Comparison of ENCODE assay signal across 26 mouse cellular contexts in genomic region chr16:35802163-35802562, GRCm38 (mm10). TPM values are rescaled to one million over a fixed set of nuclear protein-coding genes. Genes with fewer than 3 reads are reported as not detected.
DNase-seq lines count a peak whose midpoint lies in the region; ATAC-seq lines count a peak whose summit lies in the region.
"Had no signal": no experiment of that assay in that cellular context is flagged by ENCODE, and none has a peak within 500 bp of the region (broad histone marks: within the 10 kb centered on the region; RNA-seq: fewer than 3 reads in every experiment).

No protein-coding gene starts in this region.

- H3K36me3 ChIP-seq in liver, embryonic 12.5 days, result peaks cover 56% of the 10 kb centered on the region

- ATAC-seq in liver, embryonic 12.5 days, result no peak
- ATAC-seq in granulocyte monocyte progenitor cell, adult 5-6 weeks (replicated peaks; ENCODE audit: poor library complexity, severe bottlenecking), result peak; percentile 69
- peak; percentile 96 for ATAC-seq in megakaryocyte, adult 5-6 weeks (ENCODE audit: poor library complexity, severe bottlenecking)
- ATAC-seq: activated CD4-positive, CD25-positive, alpha-beta regulatory T cell, adult 4 months; CD4-positive, CD25-positive, alpha-beta regulatory T cell, adult 4 months; forebrain, embryonic 15.5 days; Patski had no signal

- peaks cover 34% of the 10 kb centered on the region for H3K4me1 ChIP-seq in liver, embryonic 12.5 days
- H3K4me1 ChIP-seq: embryonic facial prominence, embryonic 15.5 days; forebrain, embryonic 15.5 days; hindbrain, embryonic 10.5 days had no signal

- no peak overlapping the region for H3K4me3 ChIP-seq in liver, embryonic 12.5 days
- H3K4me3 ChIP-seq: embryonic facial prominence, embryonic 15.5 days; erythroblast, embryonic 14.5 days; forebrain, embryonic 15.5 days; heart, adult 2 months; heart, embryonic 13.5 days; hindbrain, embryonic 10.5 days had no signal

- DNase-seq in heart, adult 11 months, result peak; percentile 96
- no peak for DNase-seq in heart, postnatal 4 days
- DNase-seq in liver, result no peak
- DNase-seq in adipocyte (ENCODE audit: low spot score), result no peak
- no peak for DNase-seq in cerebellum, postnatal 36 days
- DNase-seq: adrenal gland, adult 8-10 months; adrenal gland, postnatal 36 days; B cell, adult 2 months; cerebellum, adult 2 months; cerebellum, postnatal 10 days; embryo, embryonic 11 days; gastrocnemius, postnatal 36 days; heart, postnatal 10 days had no signal

- 88% methylated on average over 7 of the region's 7 CpGs for WGBS in liver, embryonic 12.5 days (ENCODE audit: insufficient replicate concordance)

- no peaks in the 10 kb centered on the region for H3K9me3 ChIP-seq in liver, embryonic 12.5 days (replicated peaks)
- H3K9me3 ChIP-seq: forebrain, embryonic 15.5 days had no signal

- H3K9ac ChIP-seq in liver, embryonic 12.5 days, result no peak overlapping the region
- H3K9ac ChIP-seq: embryonic facial prominence, embryonic 15.5 days; forebrain, embryonic 15.5 days; heart, embryonic 13.5 days; hindbrain, embryonic 14.5 days had no signal

- no peak overlapping the region for H3K4me2 ChIP-seq in liver, embryonic 12.5 days
- H3K4me2 ChIP-seq: embryonic facial prominence, embryonic 15.5 days; forebrain, embryonic 15.5 days; heart, embryonic 13.5 days; hindbrain, embryonic 14.5 days had no signal

- peak overlapping the region; percentile 4; the same call in 1 of the 2 replicates for H3K27ac ChIP-seq in liver, embryonic 12.5 days
- H3K27ac ChIP-seq: embryonic facial prominence, embryonic 15.5 days; forebrain, embryonic 15.5 days; heart, adult 2 months; heart, embryonic 13.5 days; hindbrain, embryonic 10.5 days; hindbrain, embryonic 14.5 days had no signal

- H3K27me3 ChIP-seq in liver, embryonic 12.5 days (replicated peaks), result no peaks in the 10 kb centered on the region
- H3K27me3 ChIP-seq: embryonic facial prominence, embryonic 15.5 days; forebrain, embryonic 15.5 days; heart, embryonic 13.5 days; Patski had no signal

RNA-seq across cellular contexts. Expression of gene Hspbap1, which starts 32.0 kb away (rescaled TPM):
- total RNA-seq in heart, postnatal 4 days (2021), result 1 to 10 TPM; 2.4 to 3.3 TPM
- polyA plus RNA-seq in liver, embryonic 12.5 days (2016; fragmentation: Nextera tagmentation; extraction: Ambion mirVana), result 22.4 and 23.0 TPM in 2 replicates
- 3.0 and 7.8 TPM in 2 replicates for total RNA-seq in granulocyte monocyte progenitor cell, adult 5-6 weeks (2014; fragmentation: Nextera tagmentation)
- 5.6 and 7.4 TPM in 2 replicates for total RNA-seq in granulocyte monocyte progenitor cell, adult 5-6 weeks (2017)
- 6.6 and 7.3 TPM in 2 replicates for total RNA-seq in megakaryocyte, adult 5-6 weeks (2015)
- total RNA-seq in megakaryocyte, adult 5-6 weeks (2017), result 6.1 and 6.7 TPM in 2 replicates

RNA-seq across cellular contexts. Expression of gene Dirc2, which starts 33.0 kb away (rescaled TPM):
- 10 to 100 TPM; 33.2 to 34.8 TPM for total RNA-seq in heart, postnatal 4 days (2021)
- polyA plus RNA-seq in liver, embryonic 12.5 days (2016; fragmentation: Nextera tagmentation; extraction: Ambion mirVana), result 7.1 and 7.8 TPM in 2 replicates
- total RNA-seq in granulocyte monocyte progenitor cell, adult 5-6 weeks (2014; fragmentation: Nextera tagmentation), result 24.9 and 31.7 TPM in 2 replicates
- total RNA-seq in granulocyte monocyte progenitor cell, adult 5-6 weeks (2017), result 15.8 and 21.1 TPM in 2 replicates
- 17.8 and 23.2 TPM in 2 replicates for total RNA-seq in megakaryocyte, adult 5-6 weeks (2015)
- 13.0 and 14.1 TPM in 2 replicates for total RNA-seq in megakaryocyte, adult 5-6 weeks (2017)
